Mouse (Mus musculus) C2C12 (cell line): ENCODE measurements at regions not wholly inside any gene's neighbourhood (a gene's known extent, or its start where the extent isn't known, plus 50 kb on each side); places are given as distances from the start of the nearest gene placed in this dataset.

Experiments
- H3K27me3 ChIP-seq: one replicate; pipeline ENCODE4 v1.6.1; 2011; ENCODE audit not compliant: control insufficient read depth, insufficient read depth, insufficient read length
- H3K36me3 ChIP-seq: one replicate; pipeline ENCODE4 v1.6.1; 2011; ENCODE audit not compliant: control insufficient read depth, insufficient read depth
- H3K4me3 ChIP-seq: one replicate; pipeline ENCODE4 v1.5.1; 2011; ENCODE audit warnings: mild to moderate bottlenecking, control low read depth; ENCODE audit not compliant: poor library complexity, insufficient read depth, severe bottlenecking
- H3K79me2 ChIP-seq: one replicate; pipeline ENCODE4 v1.6.1; 2011; ENCODE audit not compliant: control insufficient read depth, insufficient read depth
- H3K79me3 ChIP-seq: one replicate; pipeline ENCODE4 v1.6.1; 2011; ENCODE audit warnings: low read depth, control low read depth
- H3ac ChIP-seq: one replicate; pipeline ENCODE3; 2011; ENCODE audit warnings: low read depth; ENCODE audit not compliant: control insufficient read depth, insufficient read length
- CEBPB ChIP-seq: IDR thresholded peaks from one replicate; pipeline ENCODE4 v1.6.1; 2011; ENCODE audit warnings: low read depth, mild to moderate bottlenecking, control low read depth, moderate library complexity
- CTCF ChIP-seq: IDR thresholded peaks from one replicate; pipeline ENCODE4 v1.5.1; 2011; ENCODE audit not compliant: control insufficient read depth, insufficient read depth, insufficient read length
- FOSL1 ChIP-seq: IDR thresholded peaks from one replicate; pipeline ENCODE4 v1.8.0; 2011; ENCODE audit warnings: mild to moderate bottlenecking, low read length; ENCODE audit not compliant: poor library complexity, insufficient read depth, severe bottlenecking
- MAX ChIP-seq: IDR thresholded peaks from one replicate; pipeline ENCODE4 v1.6.1; 2011; ENCODE audit warnings: mild to moderate bottlenecking, control low read depth
- MYOD1 ChIP-seq: IDR thresholded peaks from one replicate; pipeline ENCODE4 v1.6.1; 2011; ENCODE audit warnings: low read depth; ENCODE audit not compliant: control insufficient read depth, insufficient read length
- MYOG ChIP-seq: IDR thresholded peaks from one replicate; pipeline ENCODE4 v1.6.1; 2011; ENCODE audit not compliant: control insufficient read depth, insufficient read length; ENCODE audit errors: extremely low read depth
- USF1 ChIP-seq: IDR thresholded peaks from one replicate; pipeline ENCODE4 v1.6.1; 2011; ENCODE audit warnings: low read depth, mild to moderate bottlenecking, control low read depth, moderate library complexity

GRCm38 (mm10) chr13:99814801-99815200 lies 86.1 kb downstream of the Cartpt start:
- H3K4me3 ChIP-seq = no peak overlapping the region
- H3K79me3 ChIP-seq = no peaks in the 10 kb centered on the region
- no peaks in the 10 kb centered on the region for H3K36me3 ChIP-seq
- H3ac ChIP-seq = no peak overlapping the region
- H3K27me3 ChIP-seq = no peaks in the 10 kb centered on the region
- TF ChIP-seq FOSL1 (no peak), MAX (no peak)
- H3K79me2 ChIP-seq = no peaks in the 10 kb centered on the region

GRCm38 (mm10) chr13:99814033-99814556 lies 86.8 kb downstream of the Cartpt start:
- H3K4me3 ChIP-seq = no peak overlapping the region
- no peaks in the 10 kb centered on the region for H3K36me3 ChIP-seq
- TF ChIP-seq CTCF (no peak), CEBPB (no peak), MAX (no peak), MYOG (no peak), FOSL1 (no peak), MYOD1 (no peak), USF1 (no peak)
- no peak overlapping the region for H3ac ChIP-seq
- H3K79me2 ChIP-seq = no peaks in the 10 kb centered on the region
- no peaks in the 10 kb centered on the region for H3K79me3 ChIP-seq
- no peaks in the 10 kb centered on the region for H3K27me3 ChIP-seq

- Histone ChIP-seq H3K36me3 (no peaks in the 10 kb centered on the region), H3K79me3 (no peaks in the 10 kb centered on the region), H3K27me3 (no peaks in the 10 kb centered on the region), H3ac (no peak overlapping the region), H3K4me3 (no peak overlapping the region), H3K79me2 (no peaks in the 10 kb centered on the region)
- TF ChIP-seq USF1 (no peak), FOSL1 (no peak), MAX (no peak), CTCF (no peak), MYOG (no peak), CEBPB (no peak), MYOD1 (no peak)
These were observed 106.4 kb downstream of the Cartpt start for GRCm38 (mm10) chr13:99794448-99794847.

- Histone ChIP-seq H3K79me2 (no peaks in the 10 kb centered on the region), H3K36me3 (no peaks in the 10 kb centered on the region), H3K79me3 (no peaks in the 10 kb centered on the region), H3K27me3 (no peaks in the 10 kb centered on the region), H3K4me3 (no peak overlapping the region), H3ac (no peak overlapping the region)
- no peak for TF ChIP-seq MAX
- no peak for TF ChIP-seq MYOG
- no peak for TF ChIP-seq MYOD1
- no peak for TF ChIP-seq CEBPB
- TF ChIP-seq USF1 = no peak
These were observed 107.0 kb downstream of the Cartpt start for GRCm38 (mm10) chr13:99793786-99794435.

DNA sequence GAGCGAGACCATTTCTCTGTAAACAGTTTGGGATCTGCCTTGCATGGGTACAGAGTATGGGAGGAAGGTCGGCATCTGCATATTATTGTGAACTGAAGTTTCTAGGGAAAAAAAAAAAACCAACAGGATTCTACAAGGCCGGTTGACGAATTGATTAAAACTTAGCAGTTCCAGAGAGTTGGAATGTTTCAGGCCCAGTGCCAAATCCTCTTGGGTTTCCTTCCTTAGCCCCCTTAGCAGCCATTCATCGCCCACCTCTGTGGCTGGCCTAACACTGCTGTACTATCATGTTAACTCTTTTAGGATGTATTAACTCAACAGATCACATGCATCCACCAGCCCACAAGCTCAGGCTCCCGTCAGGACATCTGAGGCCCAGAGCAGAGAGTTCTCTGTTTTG lies 107.9 kb downstream of the Cartpt start:
- TF ChIP-seq CEBPB (no peak), MYOG (no peak), FOSL1 (no peak), USF1 (no peak), MYOD1 (no peak), CTCF (no peak), MAX (no peak)
- H3ac ChIP-seq = no peak overlapping the region
- no peaks in the 10 kb centered on the region for H3K27me3 ChIP-seq
- H3K79me2 ChIP-seq = no peaks in the 10 kb centered on the region
- no peaks in the 10 kb centered on the region for H3K36me3 ChIP-seq
- H3K4me3 ChIP-seq = no peak overlapping the region
- H3K79me3 ChIP-seq = no peaks in the 10 kb centered on the region

GRCm38 (mm10) chr13:99790951-99791350 lies 109.9 kb downstream of the Cartpt start:
- Histone ChIP-seq H3K27me3 (no peaks in the 10 kb centered on the region), H3K79me3 (no peaks in the 10 kb centered on the region), H3K4me3 (no peak overlapping the region), H3K79me2 (no peaks in the 10 kb centered on the region), H3K36me3 (no peaks in the 10 kb centered on the region), H3ac (no peak overlapping the region)
- TF ChIP-seq MAX = no peak
